Mouse (Mus musculus) C2C12 (cell line): ENCODE measurements around the gene Dock3.

Source experiments
- CEBPB ChIP-seq: IDR thresholded peaks from one replicate; pipeline ENCODE4 v1.6.1; 2011; ENCODE audit warnings: low read depth, mild to moderate bottlenecking, control low read depth, moderate library complexity
- CTCF ChIP-seq: IDR thresholded peaks from one replicate; pipeline ENCODE4 v1.5.1; 2011; ENCODE audit not compliant: control insufficient read depth, insufficient read depth, insufficient read length
- FOSL1 ChIP-seq: IDR thresholded peaks from one replicate; pipeline ENCODE4 v1.8.0; 2011; ENCODE audit warnings: mild to moderate bottlenecking, low read length; ENCODE audit not compliant: poor library complexity, insufficient read depth, severe bottlenecking
- MAX ChIP-seq: IDR thresholded peaks from one replicate; pipeline ENCODE4 v1.6.1; 2011; ENCODE audit warnings: mild to moderate bottlenecking, control low read depth
- MYOD1 ChIP-seq: IDR thresholded peaks from one replicate; pipeline ENCODE4 v1.6.1; 2011; ENCODE audit warnings: low read depth; ENCODE audit not compliant: control insufficient read depth, insufficient read length
- MYOG ChIP-seq: IDR thresholded peaks from one replicate; pipeline ENCODE4 v1.6.1; 2011; ENCODE audit not compliant: control insufficient read depth, insufficient read length; ENCODE audit errors: extremely low read depth
- USF1 ChIP-seq: IDR thresholded peaks from one replicate; pipeline ENCODE4 v1.6.1; 2011; ENCODE audit warnings: low read depth, mild to moderate bottlenecking, control low read depth, moderate library complexity

DNA sequence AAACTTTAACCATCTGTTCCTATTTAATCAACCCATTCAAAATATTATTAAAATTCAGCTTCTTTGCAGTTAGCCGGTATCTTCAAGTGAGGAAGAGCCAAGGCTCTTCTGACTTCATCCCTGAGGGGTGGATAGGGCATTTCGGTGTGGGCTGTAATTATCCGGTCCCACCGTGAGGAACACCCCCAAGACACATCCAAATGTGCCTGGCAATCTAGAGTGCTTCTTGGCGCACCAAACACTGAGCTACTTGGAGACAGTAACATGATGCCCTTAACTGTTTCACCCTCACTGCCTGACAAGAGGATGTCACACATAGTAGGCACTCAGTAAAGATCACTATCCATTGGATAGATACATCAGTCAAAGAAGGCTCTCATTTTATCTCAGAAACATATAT lies 4.4 kb upstream of the Dock3 start:
- no peak for TF ChIP-seq CEBPB
- TF ChIP-seq MYOD1: no peak
- no peak for TF ChIP-seq CTCF
- TF ChIP-seq MAX: no peak
- TF ChIP-seq USF1: no peak
- TF ChIP-seq MYOG: no peak
- TF ChIP-seq FOSL1: no peak
